Mouse (Mus musculus) ES-Bruce4 (cell line): ENCODE measurements around the gene Tmem8.

ENCODE experiments used
- CTCF ChIP-seq: IDR thresholded peaks from one replicate; pipeline ENCODE4 v1.8.1; 2011; ENCODE audit warnings: low read depth, low read length
- EP300 ChIP-seq: IDR thresholded peaks from 2 replicates; pipeline ENCODE4 v1.6.1; 2011; ENCODE audit warnings: low read depth, low read length; ENCODE audit not compliant: insufficient read depth
- POLR2A ChIP-seq: IDR thresholded peaks from one replicate; pipeline ENCODE4 v1.8.1; 2011; ENCODE audit warnings: low read length; ENCODE audit not compliant: insufficient read depth

- TF ChIP-seq POLR2A (no peak), CTCF (no peak), EP300 (no peak)
Measured at GRCm38 (mm10) chr17:26087059-26087564, 26.0 kb upstream of the Tmem8 start.
